In genomic region chr7:137552551-137553198, GRCm38 (mm10) we compare ENCODE assay signal across 26 mouse cellular contexts.
DNase-seq lines count a peak whose midpoint lies in the region; ATAC-seq and TF ChIP-seq lines count a peak whose summit lies in the region.
"Had no signal": no experiment of that assay in that cellular context is flagged by ENCODE, and none has a peak within 500 bp of the region (broad histone marks: within the 10 kb centered on the region; RNA-seq: fewer than 3 reads in every experiment).

No protein-coding gene starts in this region.

- 66% methylated on average over 5 of the region's 5 CpGs for WGBS in liver, adult 2 months
- WGBS in liver, embryonic 12.5 days (ENCODE audit: insufficient replicate concordance), result 77% methylated on average over 5 of the region's 5 CpGs
- 81% methylated on average over 5 of the region's 5 CpGs for WGBS in midbrain, postnatal 0 days

- H3K27ac ChIP-seq in liver, adult 2 months (replicated peaks; ENCODE audit: insufficient read depth, low read depth, low read length), result no peak overlapping the region
- H3K27ac ChIP-seq in liver, embryonic 12.5 days, result no peak overlapping the region
- no peak overlapping the region for H3K27ac ChIP-seq in midbrain, postnatal 0 days (ENCODE audit: low read depth, low read length)
- H3K27ac ChIP-seq: embryonic facial prominence, embryonic 15.5 days; forebrain, embryonic 10.5 days; limb, embryonic 13.5 days; liver, embryonic 15.5 days; neural tube, embryonic 13.5 days had no signal

- ATAC-seq in liver, embryonic 12.5 days, result no peak
- ATAC-seq in midbrain, postnatal 0 days (ENCODE audit: low FRiP score), result no peak
- ATAC-seq: activated CD4-positive, CD25-positive, alpha-beta regulatory T cell, adult 4 months; forebrain, embryonic 16.5 days had no signal

- H3K27me3 ChIP-seq in liver, adult 2 months (ENCODE audit: control insufficient read depth, insufficient read depth, low read length), result no peaks in the 10 kb centered on the region
- no peaks in the 10 kb centered on the region for H3K27me3 ChIP-seq in liver, embryonic 12.5 days (replicated peaks)
- no peaks in the 10 kb centered on the region for H3K27me3 ChIP-seq in midbrain, postnatal 0 days (ENCODE audit: insufficient read depth, low read length)
- H3K27me3 ChIP-seq: embryonic facial prominence, embryonic 15.5 days; heart, embryonic 12.5 days; limb, embryonic 13.5 days; liver, embryonic 15.5 days; neural tube, embryonic 13.5 days had no signal

- H3K79me2 ChIP-seq in liver, adult 2 months (ENCODE audit: control insufficient read depth, insufficient read depth, low read length), result no peaks in the 10 kb centered on the region

- H3K9me3 ChIP-seq in liver, embryonic 12.5 days (replicated peaks), result no peaks in the 10 kb centered on the region
- H3K9me3 ChIP-seq in midbrain, postnatal 0 days (ENCODE audit: low read length), result no peaks in the 10 kb centered on the region
- H3K9me3 ChIP-seq: embryonic facial prominence, embryonic 15.5 days; forebrain, embryonic 10.5 days; limb, embryonic 13.5 days; liver, embryonic 15.5 days; neural tube, embryonic 13.5 days had no signal

- no peak for TF ChIP-seq CTCF in liver, adult 2 months (IDR thresholded peaks at IDR 0.05; ENCODE audit: low read depth, low read length)
- TF ChIP-seq CTCF in midbrain, postnatal 0 days (IDR thresholded peaks at IDR 0.05), result no peak

- H3K4me1 ChIP-seq in liver, adult 2 months (ENCODE audit: control insufficient read depth, insufficient read depth, low read length), result no peaks in the 10 kb centered on the region
- H3K4me1 ChIP-seq in liver, embryonic 12.5 days, result no peaks in the 10 kb centered on the region
- H3K4me1 ChIP-seq in midbrain, postnatal 0 days (ENCODE audit: insufficient read depth, low read length), result no peaks in the 10 kb centered on the region
- H3K4me1 ChIP-seq: embryonic facial prominence, embryonic 15.5 days; heart, embryonic 12.5 days; liver, embryonic 15.5 days had no signal

- peak; percentile 18 for DNase-seq in liver, adult 2 months (ENCODE audit: extremely low read depth, low read depth, low spot score)
- peak; percentile 44 for DNase-seq in brain, adult 2 months (ENCODE audit: low read depth, low spot score)
- peak; percentile 23 for DNase-seq in kidney, adult 9 months
- peak; percentile 2 to 20 for DNase-seq in kidney, postnatal 36 days
- no peak for DNase-seq in ovary, adult 18-20 months (ENCODE audit: low spot score)
- no peak for DNase-seq in midbrain, postnatal 0 days (ENCODE audit: low spot score)
- DNase-seq in MN1 (ENCODE audit: low spot score), result no peak
- DNase-seq: adrenal gland, postnatal 10 days; cerebellum, adult 8-10 months; gastrocnemius, postnatal 14 days; heart, adult 18-20 months; heart, postnatal 10 days; lung, postnatal 4 days; midbrain, embryonic 14.5 days; thymus, adult 2 months; thymus, postnatal 4 days had no signal

- no peak overlapping the region for H3K9ac ChIP-seq in liver, adult 2 months (ENCODE audit: low read depth, low read length)
- no peak overlapping the region for H3K9ac ChIP-seq in liver, embryonic 12.5 days
- H3K9ac ChIP-seq in midbrain, postnatal 0 days (replicated peaks; ENCODE audit: low read length, poor library complexity, severe bottlenecking), result no peak overlapping the region
- H3K9ac ChIP-seq: embryonic facial prominence, embryonic 15.5 days; heart, embryonic 12.5 days; limb, embryonic 13.5 days; liver, embryonic 15.5 days; neural tube, embryonic 13.5 days had no signal

- H3K4me2 ChIP-seq in liver, embryonic 12.5 days, result no peak overlapping the region
- H3K4me2 ChIP-seq in midbrain, postnatal 0 days (ENCODE audit: low read depth, low read length, poor library complexity, severe bottlenecking), result no peak overlapping the region
- H3K4me2 ChIP-seq: embryonic facial prominence, embryonic 15.5 days; heart, embryonic 12.5 days; limb, embryonic 13.5 days; liver, embryonic 15.5 days; neural tube, embryonic 13.5 days had no signal

- no peak for TF ChIP-seq POLR2A in liver, adult 2 months (IDR thresholded peaks at IDR 0.05; ENCODE audit: extremely low read depth, insufficient read depth, low read length)

- H3K36me3 ChIP-seq in liver, adult 2 months (ENCODE audit: control insufficient read depth, insufficient read depth, low read length), result no peaks in the 10 kb centered on the region
- no peaks in the 10 kb centered on the region for H3K36me3 ChIP-seq in liver, embryonic 12.5 days
- H3K36me3 ChIP-seq in midbrain, postnatal 0 days (ENCODE audit: insufficient read depth, low read length), result no peaks in the 10 kb centered on the region
- H3K36me3 ChIP-seq: embryonic facial prominence, embryonic 15.5 days; forebrain, embryonic 10.5 days; heart, embryonic 12.5 days; limb, embryonic 13.5 days; liver, embryonic 15.5 days; neural tube, embryonic 13.5 days had no signal

- H3K4me3 ChIP-seq in liver, adult 2 months (ENCODE audit: insufficient read depth, low read depth, low read length), result no peak overlapping the region
- no peak overlapping the region for H3K4me3 ChIP-seq in liver, embryonic 12.5 days
- no peak overlapping the region for H3K4me3 ChIP-seq in midbrain, postnatal 0 days (ENCODE audit: low read depth, low read length)
- H3K4me3 ChIP-seq: embryonic facial prominence, embryonic 15.5 days; forebrain, embryonic 10.5 days; heart, embryonic 12.5 days; limb, embryonic 13.5 days; liver, embryonic 15.5 days; myocyte; neural tube, embryonic 13.5 days had no signal

Comparison
In these comparisons a context has a peak if more than half of its experiments do, and no peak if none do; other contexts are left out.
1. DNase-seq: peak in liver, adult 2 months (single experiment), brain, adult 2 months (single experiment), kidney, adult 9 months (single experiment) and kidney, postnatal 36 days (2 of 2); none in ovary, adult 18-20 months (single experiment), midbrain, postnatal 0 days (single experiment) and MN1 (single experiment).